Mouse (Mus musculus): ENCODE data around the gene Cntd1.
A peak's percentile ranks its signal among the peaks of the same experiment; 100 is the strongest.
"Not testable (repeated sequence)": the region's sequence is repeated elsewhere in the genome, so short reads cannot be mapped to it uniquely, and the experiment has no call there.

Cntd1 gene

DNA sequence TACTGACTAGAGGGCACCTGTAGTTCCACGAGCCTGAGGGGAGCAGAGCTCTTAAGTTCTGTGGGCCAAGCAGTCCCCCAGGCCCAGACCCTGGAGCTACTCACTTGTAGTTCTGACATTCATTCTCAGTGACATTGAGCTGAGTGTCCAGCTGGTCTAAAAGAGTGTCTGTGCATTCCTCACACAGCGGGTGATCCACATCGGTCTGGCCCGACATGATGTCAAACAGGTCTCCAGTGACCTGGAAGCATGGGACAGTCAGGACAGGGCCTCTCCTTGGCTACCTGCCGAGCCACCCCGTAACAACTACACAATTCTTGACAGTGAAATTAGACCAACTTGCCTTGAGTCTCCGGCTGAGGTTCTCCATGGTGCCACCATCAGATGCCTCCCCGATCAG, 16.4 kb downstream of the Cntd1 start:
- DNase-seq, result no peak

DNA sequence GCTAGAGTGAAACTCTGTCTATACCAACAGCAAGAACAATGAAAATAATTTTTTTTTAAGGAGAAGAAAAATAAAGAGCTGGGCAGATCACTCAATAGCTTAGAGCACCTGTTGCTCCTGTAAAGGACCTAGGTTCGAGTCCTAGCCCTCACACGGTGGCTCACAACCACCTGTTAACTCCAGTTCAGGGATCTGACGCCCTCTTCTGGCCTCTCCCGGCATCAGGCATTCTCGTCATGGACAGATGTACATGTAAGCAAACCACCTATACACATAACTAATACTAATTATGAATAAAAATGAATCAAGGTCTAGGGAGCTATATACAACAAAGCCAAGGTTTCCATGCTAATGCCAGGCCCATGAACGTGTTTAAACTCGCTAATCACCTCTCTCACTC, 22.1 kb downstream of the Cntd1 start:
- DNase-seq, result no peak

DNA sequence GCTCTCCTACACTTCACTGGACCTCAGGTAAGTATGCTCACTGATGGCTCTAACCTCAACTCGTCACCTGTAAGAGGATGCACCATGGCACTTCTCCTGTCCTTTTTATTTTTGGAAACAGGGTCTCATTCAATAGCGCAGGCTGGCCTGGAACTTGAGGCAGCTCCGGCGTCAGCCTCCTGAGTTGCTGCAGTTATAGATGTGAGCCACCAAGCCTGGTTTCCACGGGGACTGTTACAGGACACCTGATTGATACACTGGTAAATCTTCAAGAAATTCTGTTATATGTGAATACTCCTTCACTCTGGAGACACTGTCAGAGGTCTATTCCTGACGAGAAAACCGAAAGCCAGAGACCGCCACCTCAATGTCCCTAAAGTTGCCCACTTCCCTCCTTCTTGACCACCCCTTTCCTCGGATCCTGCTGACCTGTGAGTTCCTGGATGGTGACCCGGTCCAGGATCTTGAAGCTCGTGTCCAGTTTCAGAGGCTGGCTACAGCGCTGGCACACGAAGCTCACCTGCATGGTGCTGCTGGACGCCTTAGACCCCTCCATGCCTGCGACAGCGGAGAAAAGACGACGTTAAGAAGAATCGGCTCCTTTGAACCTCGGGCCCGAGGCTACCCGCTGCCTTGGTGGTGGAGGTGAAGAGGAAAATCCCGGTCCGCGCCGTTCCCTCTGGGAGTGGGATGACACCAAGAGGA, 22.6 kb downstream of the Cntd1 start:
- no peak for DNase-seq

- peak; percentile 97 to 100 for DNase-seq
These were observed 23.4 kb downstream of the Cntd1 start, which contains the start of gene Becn1 for GRCm38 (mm10) chr11:101302004-101302798. TSS of gene Becn1 (minus strand) at chr11:101302286.

DNA sequence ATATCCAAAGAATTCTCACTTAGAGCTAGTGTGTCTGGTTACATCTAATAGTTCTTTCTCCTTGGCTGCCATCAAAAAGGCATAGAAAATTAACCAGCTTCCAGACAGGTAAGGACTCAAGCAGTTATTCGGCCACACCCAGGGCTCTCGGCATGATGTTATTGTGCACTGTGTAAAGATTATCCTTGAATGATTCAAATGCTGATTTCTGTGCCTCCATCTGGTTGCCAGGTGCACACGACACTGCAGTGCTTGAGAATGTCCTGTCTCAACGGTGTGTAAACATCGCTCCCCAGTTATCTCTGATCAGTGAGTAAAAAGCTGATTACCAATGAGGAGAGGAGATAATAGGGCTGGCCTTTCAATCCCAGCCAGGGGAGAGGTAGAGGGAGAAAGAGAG, 28.9 kb downstream of the Cntd1 start:
- DNase-seq, result no peak

DNA sequence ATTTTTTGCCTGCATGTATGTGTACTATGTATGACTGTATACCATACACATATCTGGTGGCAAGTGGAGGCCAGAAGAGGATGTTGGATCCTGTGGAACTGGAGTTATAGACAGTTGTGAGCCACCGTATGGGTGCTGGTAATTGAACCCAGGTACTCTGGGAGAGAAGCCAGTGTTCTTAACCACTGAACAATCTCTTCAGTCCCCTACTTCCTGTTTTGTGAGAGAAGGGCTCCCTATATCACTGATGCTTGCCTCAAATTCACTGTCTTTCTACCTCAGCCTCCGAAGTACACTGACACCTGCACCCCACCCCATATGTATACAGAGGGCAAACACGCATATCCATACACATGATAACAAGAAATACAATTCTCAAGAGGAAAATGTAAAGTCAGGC, 32.3 kb downstream of the Cntd1 start:
- DNase-seq, result no peak

- DNase-seq, result no peak
These were observed 33.3 kb downstream of the Cntd1 start for GRCm38 (mm10) chr11:101312150-101312549.

DNA sequence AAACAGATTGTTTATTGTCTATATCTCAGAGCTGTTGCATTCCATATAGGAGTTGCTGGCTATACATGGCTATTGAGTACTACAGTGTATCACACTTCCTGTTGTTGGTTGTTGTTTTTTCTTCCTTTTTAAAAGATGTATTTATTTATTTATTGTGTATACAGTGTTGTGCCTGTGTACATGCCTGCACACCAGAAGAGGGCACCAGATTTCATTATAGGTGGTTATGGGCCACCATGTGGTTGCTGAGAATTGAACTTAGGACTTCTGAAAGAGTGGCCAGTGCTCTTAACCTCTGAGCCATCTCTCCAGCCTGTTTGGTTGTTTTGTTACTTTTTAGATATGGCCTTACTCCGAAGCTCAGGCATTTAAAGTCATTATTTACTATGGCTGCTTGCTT, 35.8 kb downstream of the Cntd1 start:
- no peak for DNase-seq

- no peak for DNase-seq
These were observed 36.4 kb downstream of the Cntd1 start for GRCm38 (mm10) chr11:101315082-101315650.

GRCm38 (mm10) chr11:101315665-101316500, 37.1 kb downstream of the Cntd1 start, which contains the start of gene Psme3:
TSS of gene Psme3 (plus strand) at chr11:101316213.
- peak; percentile 95 to 96 for DNase-seq

DNA sequence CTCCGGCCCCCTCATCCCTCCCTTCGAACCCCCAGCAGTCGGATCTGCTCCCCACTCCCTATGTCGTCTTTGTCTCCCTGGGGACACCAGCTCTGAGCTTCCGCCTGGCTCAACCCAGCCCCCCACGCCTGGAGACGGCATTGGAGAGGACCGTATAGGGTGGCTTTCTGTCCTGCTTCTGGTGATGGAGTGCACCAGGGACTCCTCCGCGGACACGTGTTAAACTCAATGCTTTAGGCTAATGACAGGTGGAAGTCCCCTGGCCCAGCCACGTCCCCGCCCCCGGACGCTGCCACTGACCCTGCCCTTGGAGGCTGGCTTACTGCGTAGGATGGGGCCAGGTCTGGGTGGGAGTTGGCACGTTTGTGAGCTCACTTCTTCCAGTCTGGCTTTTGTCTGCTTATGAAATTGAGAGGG, 37.7 kb downstream of the Cntd1 start:
- DNase-seq, result no peak

DNA sequence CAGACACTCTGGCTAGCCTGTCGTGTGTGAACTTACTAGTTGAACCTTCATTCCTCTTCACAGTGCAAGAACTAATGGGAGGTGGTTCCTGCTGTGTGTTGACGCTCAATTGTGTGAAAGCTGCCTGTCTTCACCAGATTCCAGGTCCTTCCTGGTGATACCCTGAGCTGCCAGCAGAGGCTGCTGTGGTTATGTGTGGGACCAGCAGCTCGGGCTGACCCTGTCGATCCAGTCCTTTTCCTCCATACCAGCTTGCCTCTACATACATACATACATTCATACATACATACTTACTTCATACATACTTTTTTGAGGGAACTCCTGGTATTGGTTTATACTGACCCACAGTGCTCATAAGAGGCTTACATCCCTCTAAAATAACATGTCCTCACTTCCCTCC, 44.8 kb downstream of the Cntd1 start:
- DNase-seq, result peak; percentile 76 to 85

DNA sequence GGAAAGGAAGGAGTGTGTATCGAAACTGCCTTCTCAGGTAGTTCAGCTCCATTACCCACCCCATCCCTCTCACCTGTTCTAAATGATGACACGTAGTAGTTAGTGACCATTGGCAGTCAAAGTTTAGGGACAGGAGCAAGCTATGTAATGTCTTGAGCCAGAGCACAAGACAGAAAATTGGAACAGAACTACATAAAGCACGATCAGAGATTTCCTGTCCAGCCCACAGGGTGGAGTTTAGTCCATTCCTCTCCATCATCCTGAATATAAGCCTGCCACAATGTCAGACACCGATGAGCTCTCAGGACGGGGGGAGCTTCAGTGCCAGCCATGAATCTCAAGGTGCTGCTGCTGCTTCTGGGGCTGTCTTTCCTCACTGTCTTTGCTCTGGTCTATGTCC, 46.0 kb downstream of the Cntd1 start, which contains the start of gene Aoc2:
TSS of gene Aoc2 (plus strand) at position 301 of the 400 bp plus-strand sequence.
- DNase-seq, result no peak

DNA sequence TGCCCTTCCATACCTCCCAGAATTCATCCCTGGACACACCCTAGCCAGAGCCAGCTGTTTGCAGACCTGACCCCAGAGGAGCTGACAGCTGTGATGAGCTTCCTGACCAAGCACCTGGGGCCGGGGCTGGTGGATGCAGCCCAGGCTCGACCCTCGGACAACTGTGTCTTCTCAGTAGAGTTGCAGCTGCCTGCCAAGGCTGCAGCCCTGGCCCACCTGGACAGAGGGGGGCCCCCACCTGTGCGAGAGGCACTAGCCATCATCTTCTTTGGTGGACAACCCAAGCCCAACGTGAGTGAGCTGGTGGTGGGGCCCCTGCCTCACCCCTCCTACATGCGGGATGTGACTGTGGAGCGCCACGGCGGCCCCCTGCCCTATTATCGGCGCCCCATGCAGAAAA, 46.4 kb downstream of the Cntd1 start:
- DNase-seq, result not testable (repeated sequence)

GRCm38 (mm10) chr11:101326147-101326546, 47.3 kb downstream of the Cntd1 start:
- DNase-seq, result no peak

GRCm38 (mm10) chr11:101327311-101327710, 48.5 kb downstream of the Cntd1 start:
- DNase-seq, result no peak

DNA sequence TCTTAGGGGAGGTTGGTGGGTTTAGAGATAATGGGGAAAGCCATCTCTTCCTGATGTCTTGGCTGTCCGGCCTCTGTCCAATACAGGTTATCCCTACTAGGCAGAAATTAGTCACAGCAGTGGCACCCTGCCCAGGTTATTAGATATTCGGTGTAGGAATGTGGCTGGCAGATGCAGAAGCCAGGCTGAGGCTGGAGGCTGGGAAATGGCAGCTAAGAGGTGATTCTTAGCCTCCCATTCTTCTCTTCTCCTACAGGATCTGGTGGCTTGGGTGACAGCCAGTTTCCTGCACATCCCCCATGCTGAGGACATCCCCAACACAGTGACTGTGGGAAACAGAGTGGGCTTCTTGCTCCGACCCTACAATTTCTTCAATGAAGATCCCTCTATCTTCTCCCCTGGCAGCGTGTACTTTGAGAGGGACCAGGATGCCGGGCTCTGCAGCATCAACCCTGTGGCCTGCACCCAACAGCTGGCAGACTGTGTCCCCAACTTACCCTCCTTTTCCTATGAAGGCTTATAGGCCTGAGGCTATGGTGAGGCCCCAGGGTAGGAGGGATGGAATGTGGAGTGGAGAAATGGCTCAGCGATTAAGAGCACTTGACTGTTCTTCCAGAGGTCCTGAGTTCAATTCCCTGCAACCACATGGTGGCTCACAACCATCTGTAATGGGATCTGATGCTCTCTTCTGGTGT, 50.3 kb downstream of the Cntd1 start:
- DNase-seq, result peak in 1 of 2 experiments; percentile 52

DNA sequence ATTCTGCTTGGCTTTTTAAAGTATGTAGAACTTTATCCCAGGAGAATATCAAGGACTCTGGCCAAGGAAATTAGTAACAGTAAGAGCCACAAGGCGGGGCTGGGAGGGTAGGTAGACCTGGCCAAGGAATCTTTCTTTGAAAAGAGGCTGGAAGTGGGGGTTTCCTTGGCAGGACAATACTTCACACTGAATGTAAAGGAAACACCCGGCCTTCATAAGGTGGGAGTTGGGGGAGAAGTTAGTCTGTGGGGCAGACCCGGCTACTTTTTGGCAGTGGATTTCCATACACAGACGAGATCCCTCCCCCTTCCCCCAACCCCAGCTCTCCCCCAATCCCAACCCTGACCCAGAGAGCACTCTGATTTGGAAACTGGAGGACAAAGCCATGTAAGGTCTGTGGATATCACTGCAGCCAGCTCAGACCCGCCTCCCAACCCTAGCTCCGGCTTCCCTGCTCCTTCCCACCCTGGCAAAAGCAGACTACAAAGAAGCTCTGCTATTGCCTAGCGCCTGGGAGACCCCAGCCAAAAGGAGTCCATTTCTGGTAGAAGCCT, 51.6 kb downstream of the Cntd1 start, which contains the start of gene Aoc3:
TSS of gene Aoc3 (plus strand) at position 235 of the 554 bp plus-strand sequence.
- no peak for DNase-seq

DNA sequence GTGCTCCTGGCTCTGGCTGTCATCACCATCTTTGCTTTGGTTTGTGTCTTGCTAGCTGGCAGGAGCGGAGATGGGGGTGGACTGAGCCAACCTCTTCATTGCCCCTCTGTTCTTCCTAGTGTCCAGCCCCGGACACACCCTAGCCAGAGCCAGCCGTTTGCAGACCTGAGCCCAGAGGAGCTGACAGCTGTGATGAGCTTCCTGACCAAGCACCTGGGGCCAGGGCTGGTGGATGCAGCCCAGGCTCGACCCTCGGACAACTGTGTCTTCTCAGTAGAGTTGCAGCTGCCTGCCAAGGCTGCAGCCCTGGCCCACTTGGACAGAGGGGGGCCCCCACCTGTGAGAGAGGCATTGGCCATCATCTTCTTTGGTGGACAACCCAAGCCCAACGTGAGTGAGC, 52.1 kb downstream of the Cntd1 start:
- not testable (repeated sequence) for DNase-seq

DNA sequence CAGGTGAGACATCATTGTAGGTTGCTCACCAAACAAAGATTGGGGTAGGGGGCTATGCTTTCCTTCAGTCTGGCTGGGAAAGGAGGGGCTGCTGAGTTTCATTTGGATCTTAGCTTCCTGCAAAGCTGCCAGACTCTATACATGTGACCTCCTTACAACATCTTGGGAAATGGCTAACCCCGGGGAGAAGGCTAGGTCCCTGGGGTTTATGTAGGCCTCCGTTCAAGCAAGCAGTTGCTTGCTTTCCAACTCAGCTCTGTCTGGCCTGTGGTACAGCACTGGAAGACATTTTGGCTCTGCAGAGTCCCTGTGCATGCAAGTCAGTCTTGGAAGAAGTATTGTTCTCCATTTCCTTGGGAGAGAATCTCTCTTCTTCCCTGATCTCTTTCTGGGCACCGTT, 53.7 kb downstream of the Cntd1 start:
- DNase-seq, result no peak

GRCm38 (mm10) chr11:101334023-101334422, 55.2 kb downstream of the Cntd1 start:
- no peak for DNase-seq

DNA sequence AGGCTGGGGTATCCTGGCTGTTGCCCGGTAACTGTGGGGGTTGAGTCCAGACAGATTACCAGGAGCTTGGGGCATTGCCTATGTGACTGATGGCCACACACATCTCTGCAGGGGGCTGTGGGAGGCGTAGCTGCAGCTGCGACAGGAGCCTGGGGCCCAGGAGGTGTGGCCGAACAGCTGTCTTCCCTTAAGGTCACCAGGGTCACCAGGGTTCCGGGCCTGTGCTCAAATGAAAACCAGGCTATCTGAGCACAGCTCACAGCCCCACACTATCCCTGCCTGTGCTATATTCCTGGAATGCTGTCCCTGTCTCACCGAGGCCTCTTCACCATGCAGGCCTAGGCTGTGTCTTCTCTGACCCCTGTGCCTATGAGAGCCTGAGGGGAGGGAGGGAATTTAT, 55.7 kb downstream of the Cntd1 start:
- DNase-seq, result no peak
